Mouse (Mus musculus): ENCODE measurements at regions not wholly inside any gene's neighbourhood (a gene's known extent, or its start where the extent isn't known, plus 50 kb on each side); places are given as distances from the start of the nearest gene placed in this dataset.

DNA sequence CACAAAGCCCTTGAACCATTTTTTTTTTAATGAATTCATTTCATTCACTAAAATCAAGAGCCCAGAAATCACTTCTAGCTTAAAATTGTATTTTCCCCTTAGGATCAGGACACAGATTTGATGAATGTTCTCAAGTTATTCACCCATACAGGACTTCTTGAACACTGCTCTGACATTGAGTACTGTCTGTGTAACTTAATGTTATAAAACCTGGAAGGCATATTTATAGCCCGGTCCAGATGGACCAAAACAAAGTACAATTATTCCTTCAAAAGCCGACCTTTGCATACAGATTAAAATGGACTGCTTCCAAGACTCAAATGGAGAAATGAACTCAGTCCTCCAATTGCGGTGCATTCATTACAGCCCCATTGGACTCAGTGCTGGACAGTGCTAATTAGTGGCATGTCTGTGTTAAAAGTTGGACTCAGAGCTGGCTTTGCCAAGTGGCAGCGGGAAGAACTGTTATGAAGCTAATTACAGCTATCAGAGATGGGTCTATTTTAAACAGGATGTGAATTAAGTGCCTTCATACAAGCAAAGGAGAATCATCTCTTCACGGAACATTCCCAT lies 1499.2 kb upstream of the Slc10a2 start:
- WGBS: 69% methylated on average over 5 of the region's 5 CpGs
- no peaks in the 10 kb centered on the region for H3K27me3 ChIP-seq (ENCODE audit: control insufficient read depth, insufficient read depth, low read length)
- H3K4me2 ChIP-seq (ENCODE audit: low read depth, low read length): no peak overlapping the region
- ATAC-seq (ENCODE audit: insufficient read depth, low FRiP score): no peak
- H3K9me3 ChIP-seq (replicated peaks; ENCODE audit: control insufficient read depth, low read length): no peaks in the 10 kb centered on the region
- H3K9ac ChIP-seq (ENCODE audit: low read length): no peak overlapping the region
- no peaks in the 10 kb centered on the region for H3K4me1 ChIP-seq (ENCODE audit: control insufficient read depth, insufficient read depth, low read length)
- no peaks in the 10 kb centered on the region for H3K36me3 ChIP-seq (ENCODE audit: control insufficient read depth, insufficient read depth, low read length)
- no peak overlapping the region for H3K4me3 ChIP-seq (replicated peaks; ENCODE audit: low read length)
- no peak overlapping the region for H3K27ac ChIP-seq (ENCODE audit: low read length)

DNA sequence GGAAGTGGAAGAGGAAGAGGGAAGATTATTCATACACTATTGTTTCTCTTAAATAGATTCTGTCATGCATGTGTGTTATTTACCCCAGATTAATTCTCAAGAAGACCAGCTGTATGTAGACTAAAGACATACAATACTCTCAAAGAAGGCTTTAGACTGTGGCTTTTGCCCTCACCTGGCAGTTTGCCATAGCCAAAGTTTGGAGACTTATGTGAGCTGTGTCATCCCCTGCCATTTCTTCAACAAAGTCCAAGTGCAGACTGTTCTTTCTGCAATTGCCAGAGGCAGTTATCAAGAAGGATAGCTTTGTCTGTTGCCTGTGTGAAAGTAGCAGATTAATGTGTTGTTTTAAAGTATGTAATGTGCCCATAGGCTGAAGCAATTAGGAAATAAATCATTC lies 1485.0 kb upstream of the Slc10a2 start:
- Histone ChIP-seq H3K27ac (ENCODE audit: low read length) (no peak overlapping the region), H3K9me3 (replicated peaks; ENCODE audit: control insufficient read depth, low read length) (no peaks in the 10 kb centered on the region), H3K4me1 (ENCODE audit: control insufficient read depth, insufficient read depth, low read length) (no peaks in the 10 kb centered on the region), H3K9ac (ENCODE audit: low read length) (no peak overlapping the region), H3K36me3 (ENCODE audit: control insufficient read depth, insufficient read depth, low read length) (no peaks in the 10 kb centered on the region), H3K4me2 (ENCODE audit: low read depth, low read length) (no peak overlapping the region), H3K27me3 (ENCODE audit: control insufficient read depth, insufficient read depth, low read length) (no peaks in the 10 kb centered on the region), H3K4me3 (replicated peaks; ENCODE audit: low read length) (no peak overlapping the region)
- no peak for ATAC-seq (ENCODE audit: insufficient read depth, low FRiP score)

DNA sequence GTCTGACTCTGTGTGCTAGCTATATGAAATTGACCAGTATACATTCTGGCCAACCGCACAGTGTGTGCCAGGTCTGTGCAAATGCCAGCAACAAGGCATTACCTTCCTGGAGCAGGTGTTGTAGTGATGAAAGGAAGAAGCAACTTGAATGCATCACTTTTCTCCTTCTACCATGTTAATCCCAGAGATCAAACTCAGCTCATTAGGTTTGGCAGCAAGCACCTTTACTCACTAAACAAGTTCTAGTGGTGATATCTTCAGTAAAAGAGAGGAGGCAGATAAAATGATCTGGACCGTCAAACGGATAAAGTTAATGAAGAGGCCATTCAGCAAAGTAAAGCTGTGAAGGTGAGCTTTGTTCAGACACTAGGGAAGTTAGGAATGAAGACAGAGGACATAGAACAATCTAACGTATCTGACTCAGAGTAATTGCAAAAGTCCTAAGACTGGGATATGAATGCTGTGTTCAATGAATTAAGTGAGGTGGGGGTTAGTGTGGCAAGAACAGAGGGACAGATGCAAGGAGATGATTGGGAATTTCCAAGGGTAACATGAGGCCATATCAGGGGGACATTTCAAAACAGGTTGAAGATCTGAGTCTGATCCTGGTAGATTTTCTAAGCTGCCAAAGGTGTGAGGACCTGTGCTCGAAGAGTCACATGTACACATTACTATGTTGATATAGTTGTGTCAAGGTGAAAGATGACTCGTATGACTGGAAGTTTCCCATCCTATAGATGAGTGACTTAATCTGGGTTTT lies 1478.4 kb upstream of the Slc10a2 start:
- no peak overlapping the region for H3K4me2 ChIP-seq (ENCODE audit: low read depth, low read length)
- H3K4me3 ChIP-seq (replicated peaks; ENCODE audit: low read length): no peak overlapping the region
- no peaks in the 10 kb centered on the region for H3K9me3 ChIP-seq (replicated peaks; ENCODE audit: control insufficient read depth, low read length)
- no peaks in the 10 kb centered on the region for H3K27me3 ChIP-seq (ENCODE audit: control insufficient read depth, insufficient read depth, low read length)
- H3K36me3 ChIP-seq (ENCODE audit: control insufficient read depth, insufficient read depth, low read length): no peaks in the 10 kb centered on the region
- no peak for ATAC-seq (ENCODE audit: insufficient read depth, low FRiP score)
- H3K9ac ChIP-seq (ENCODE audit: low read length): no peak overlapping the region
- WGBS: 89% methylated on average over 6 of the region's 6 CpGs
- H3K27ac ChIP-seq (ENCODE audit: low read length): no peak overlapping the region
- H3K4me1 ChIP-seq (ENCODE audit: control insufficient read depth, insufficient read depth, low read length): no peaks in the 10 kb centered on the region

DNA sequence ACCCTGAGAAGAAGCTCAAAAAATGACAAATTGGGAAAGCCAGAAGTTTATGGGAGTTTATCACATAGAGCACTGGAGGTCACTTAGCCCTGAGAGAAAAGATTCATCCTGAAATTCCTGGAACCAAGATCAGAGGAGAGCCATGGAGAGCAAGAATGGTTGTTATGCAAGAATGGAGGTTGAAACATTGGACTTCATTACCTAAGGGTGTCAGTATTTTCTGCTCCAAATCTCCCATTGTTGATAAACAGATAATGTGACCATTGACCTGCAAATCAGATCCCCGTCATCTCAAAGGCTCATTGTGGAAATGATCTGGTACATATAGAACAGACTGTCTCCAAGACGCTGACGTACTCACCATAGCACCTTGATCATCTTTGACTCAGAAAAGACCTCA lies 1477.6 kb upstream of the Slc10a2 start:
- no peak for ATAC-seq (ENCODE audit: insufficient read depth, low FRiP score)
- Histone ChIP-seq H3K4me3 (replicated peaks; ENCODE audit: low read length) (no peak overlapping the region), H3K36me3 (ENCODE audit: control insufficient read depth, insufficient read depth, low read length) (no peaks in the 10 kb centered on the region), H3K9me3 (replicated peaks; ENCODE audit: control insufficient read depth, low read length) (no peaks in the 10 kb centered on the region), H3K4me2 (ENCODE audit: low read depth, low read length) (no peak overlapping the region), H3K27ac (ENCODE audit: low read length) (no peak overlapping the region), H3K27me3 (ENCODE audit: control insufficient read depth, insufficient read depth, low read length) (no peaks in the 10 kb centered on the region), H3K9ac (ENCODE audit: low read length) (no peak overlapping the region), H3K4me1 (ENCODE audit: control insufficient read depth, insufficient read depth, low read length) (no peaks in the 10 kb centered on the region)
- 93% methylated on average over 3 of the region's 3 CpGs for WGBS

DNA sequence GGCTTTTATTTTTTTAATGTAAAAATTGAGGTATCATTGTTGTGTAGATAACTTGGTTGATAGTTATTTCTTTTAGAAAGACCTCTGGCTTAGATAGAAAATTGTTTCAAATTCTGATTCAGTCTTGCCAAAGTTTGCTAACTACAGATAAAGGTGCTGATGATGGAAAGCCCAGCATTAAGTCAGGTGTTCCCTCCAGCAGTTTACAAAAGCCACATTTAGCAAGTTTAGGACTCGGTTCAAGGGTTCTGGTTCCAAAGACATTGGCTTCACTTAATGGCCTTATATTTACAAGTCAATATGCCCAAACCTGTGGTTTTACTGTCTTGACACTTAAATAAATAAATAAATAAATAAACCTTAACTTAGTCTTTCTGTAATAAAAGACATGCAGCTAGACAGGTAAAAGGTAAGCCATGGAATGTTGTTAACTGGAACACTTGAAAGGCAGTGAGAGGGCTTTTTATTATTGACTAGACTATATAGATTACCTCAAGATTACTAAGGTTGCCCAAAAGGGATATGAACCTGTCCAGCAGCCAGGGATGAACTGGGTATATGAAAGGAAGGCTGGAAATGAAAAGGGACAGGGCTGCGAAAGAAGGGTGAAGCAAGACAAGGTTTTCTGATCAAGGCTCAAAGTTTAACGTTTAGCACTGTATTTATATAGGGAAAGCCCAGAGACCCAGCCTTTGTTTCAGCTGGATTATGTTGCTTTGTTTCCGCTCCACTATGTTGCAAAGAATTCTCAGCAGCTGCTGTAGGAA lies 1472.9 kb upstream of the Slc10a2 start:
- 65% methylated on average over 4 of the region's 4 CpGs for WGBS
- H3K9me3 ChIP-seq (replicated peaks; ENCODE audit: control insufficient read depth, low read length): no peaks in the 10 kb centered on the region

DNA sequence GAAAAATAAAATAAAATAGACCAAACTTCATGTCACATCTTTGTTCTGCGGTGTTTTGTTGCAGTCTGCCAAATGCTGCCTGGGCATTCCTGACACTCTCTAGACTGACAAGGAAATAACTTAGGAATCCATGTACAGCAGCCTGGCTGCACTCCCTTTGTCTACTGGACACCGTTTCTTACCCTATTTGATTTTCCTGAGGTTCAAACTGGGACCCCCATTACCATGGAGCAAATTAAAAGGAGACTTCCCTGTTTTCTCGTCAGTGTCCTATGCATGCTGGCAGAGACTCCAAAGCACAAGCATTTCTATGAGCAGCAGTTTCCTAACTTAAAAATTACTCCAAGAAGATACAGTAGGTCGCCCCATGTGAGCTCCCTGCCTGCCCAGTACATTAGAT lies 1470.1 kb upstream of the Slc10a2 start:
- Histone ChIP-seq H3K4me1 (ENCODE audit: control insufficient read depth, insufficient read depth, low read length) (no peaks in the 10 kb centered on the region), H3K4me2 (ENCODE audit: low read depth, low read length) (no peak overlapping the region), H3K27me3 (ENCODE audit: control insufficient read depth, insufficient read depth, low read length) (no peaks in the 10 kb centered on the region), H3K9me3 (replicated peaks; ENCODE audit: control insufficient read depth, low read length) (no peaks in the 10 kb centered on the region), H3K4me3 (replicated peaks; ENCODE audit: low read length) (no peak overlapping the region), H3K36me3 (ENCODE audit: control insufficient read depth, insufficient read depth, low read length) (no peaks in the 10 kb centered on the region), H3K27ac (ENCODE audit: low read length) (no peak overlapping the region), H3K9ac (ENCODE audit: low read length) (no peak overlapping the region)
- 71% methylated on average over 4 of the region's 4 CpGs for WGBS
- no peak for ATAC-seq (ENCODE audit: insufficient read depth, low FRiP score)

More for the DNA sequence above, 1472.9 kb upstream of the Slc10a2 start:
- no peak overlapping the region for H3K4me3 ChIP-seq (replicated peaks; ENCODE audit: low read length)
- no peak overlapping the region for H3K4me2 ChIP-seq (ENCODE audit: low read depth, low read length)
- H3K4me1 ChIP-seq (ENCODE audit: control insufficient read depth, insufficient read depth, low read length): no peaks in the 10 kb centered on the region
- no peaks in the 10 kb centered on the region for H3K36me3 ChIP-seq (ENCODE audit: control insufficient read depth, insufficient read depth, low read length)
- ATAC-seq (ENCODE audit: insufficient read depth, low FRiP score): no peak
- no peaks in the 10 kb centered on the region for H3K27me3 ChIP-seq (ENCODE audit: control insufficient read depth, insufficient read depth, low read length)
- no peak overlapping the region for H3K9ac ChIP-seq (ENCODE audit: low read length)
- H3K27ac ChIP-seq (ENCODE audit: low read length): no peak overlapping the region

DNA sequence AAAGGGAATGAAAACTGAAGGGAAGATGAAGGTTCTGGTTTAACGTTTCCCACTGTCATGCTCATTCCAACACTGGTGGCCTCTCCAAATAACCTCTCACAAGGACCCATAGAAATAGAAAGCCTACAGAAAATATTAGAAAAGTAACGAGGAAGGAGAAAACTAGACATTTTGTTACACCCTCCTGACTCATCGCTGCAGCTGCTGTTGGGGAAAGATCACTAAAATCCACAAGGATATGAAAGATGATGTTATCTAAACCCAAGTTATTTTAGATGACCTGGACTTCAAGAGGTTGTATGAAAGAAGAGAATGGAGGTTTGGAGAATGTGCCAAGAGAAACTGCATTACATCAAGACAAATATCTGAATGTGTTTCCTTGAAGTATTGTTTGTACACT lies 1468.3 kb upstream of the Slc10a2 start:
- Histone ChIP-seq H3K4me2 (ENCODE audit: low read depth, low read length) (no peak overlapping the region), H3K27me3 (ENCODE audit: control insufficient read depth, insufficient read depth, low read length) (no peaks in the 10 kb centered on the region), H3K27ac (ENCODE audit: low read length) (no peak overlapping the region), H3K9me3 (replicated peaks; ENCODE audit: control insufficient read depth, low read length) (no peaks in the 10 kb centered on the region), H3K9ac (ENCODE audit: low read length) (no peak overlapping the region), H3K4me1 (ENCODE audit: control insufficient read depth, insufficient read depth, low read length) (no peaks in the 10 kb centered on the region), H3K36me3 (ENCODE audit: control insufficient read depth, insufficient read depth, low read length) (no peaks in the 10 kb centered on the region), H3K4me3 (replicated peaks; ENCODE audit: low read length) (no peak overlapping the region)
- WGBS: 82% methylated on average over 3 of the region's 3 CpGs
- no peak for ATAC-seq (ENCODE audit: insufficient read depth, low FRiP score)

DNA sequence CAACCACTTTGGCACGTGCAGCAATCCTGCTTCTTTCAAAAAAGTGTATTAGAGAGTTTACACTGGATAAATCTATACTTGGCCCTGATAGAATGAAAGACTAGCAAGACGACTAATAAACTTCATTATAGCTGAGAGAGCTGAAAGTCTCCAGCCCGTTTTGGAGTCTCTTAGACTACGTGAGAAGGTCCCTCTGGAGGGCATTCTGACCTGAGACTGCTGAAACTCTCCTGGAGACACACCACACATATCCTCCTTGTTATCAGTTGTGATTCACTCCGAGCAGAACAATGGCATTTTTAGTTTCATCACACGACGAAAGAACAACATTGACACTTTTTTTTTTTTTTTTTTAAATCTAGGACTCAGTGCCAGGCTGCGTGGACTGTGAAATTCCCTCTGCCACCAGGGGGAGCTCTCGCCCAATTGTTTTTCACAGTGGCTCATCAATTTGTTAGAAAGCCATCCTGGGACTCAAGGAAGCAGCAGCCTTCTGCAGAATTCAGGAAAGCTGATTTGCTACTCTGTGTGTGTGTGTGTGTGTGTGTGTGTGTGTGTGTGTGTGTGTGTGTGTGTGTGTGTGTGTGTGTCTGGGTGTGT lies 1467.0 kb upstream of the Slc10a2 start:
- no peak overlapping the region for H3K9ac ChIP-seq (ENCODE audit: low read length)
- H3K4me2 ChIP-seq (ENCODE audit: low read depth, low read length): 0 out of 2 replicates have a peak overlapping the region, but pooled peaks have one; percentile 7
- H3K36me3 ChIP-seq (ENCODE audit: control insufficient read depth, insufficient read depth, low read length): no peaks in the 10 kb centered on the region
- no peak for ATAC-seq (ENCODE audit: insufficient read depth, low FRiP score)
- no peaks in the 10 kb centered on the region for H3K27me3 ChIP-seq (ENCODE audit: control insufficient read depth, insufficient read depth, low read length)
- WGBS: 15% methylated on average over 9 of the region's 9 CpGs
- H3K9me3 ChIP-seq (replicated peaks; ENCODE audit: control insufficient read depth, low read length): no peaks in the 10 kb centered on the region
- no peak overlapping the region for H3K27ac ChIP-seq (ENCODE audit: low read length)
- H3K4me3 ChIP-seq (replicated peaks; ENCODE audit: low read length): no peak overlapping the region
- H3K4me1 ChIP-seq (ENCODE audit: control insufficient read depth, insufficient read depth, low read length): no peaks in the 10 kb centered on the region

DNA sequence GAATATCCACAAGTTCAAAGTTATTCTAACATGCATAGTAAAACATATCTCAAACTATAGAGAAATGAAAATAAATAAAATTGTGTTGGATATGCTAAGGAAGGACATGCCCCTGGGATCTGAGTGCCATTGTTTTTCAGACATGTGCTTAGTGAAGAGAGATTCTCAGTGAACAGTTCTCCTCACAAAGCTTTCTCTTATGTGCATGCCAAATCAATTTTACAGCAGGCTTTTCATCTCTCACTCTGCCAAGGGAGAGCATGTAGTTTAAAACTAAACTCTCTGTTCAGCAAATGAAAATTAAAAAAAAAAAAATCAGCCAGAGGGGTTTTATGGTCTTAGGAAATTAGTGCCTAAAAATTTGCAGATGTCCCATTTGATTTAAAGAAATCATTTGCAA lies 1445.8 kb upstream of the Slc10a2 start:
- H3K27me3 ChIP-seq (ENCODE audit: control insufficient read depth, insufficient read depth, low read length): no peaks in the 10 kb centered on the region
- H3K9me3 ChIP-seq (replicated peaks; ENCODE audit: control insufficient read depth, low read length): no peaks in the 10 kb centered on the region
- H3K27ac ChIP-seq (ENCODE audit: low read length): no peak overlapping the region
- no peaks in the 10 kb centered on the region for H3K36me3 ChIP-seq (ENCODE audit: control insufficient read depth, insufficient read depth, low read length)
- no peak overlapping the region for H3K4me2 ChIP-seq (ENCODE audit: low read depth, low read length)
- no peak overlapping the region for H3K9ac ChIP-seq (ENCODE audit: low read length)
- ATAC-seq (ENCODE audit: insufficient read depth, low FRiP score): no peak
- no peaks in the 10 kb centered on the region for H3K4me1 ChIP-seq (ENCODE audit: control insufficient read depth, insufficient read depth, low read length)
- H3K4me3 ChIP-seq (replicated peaks; ENCODE audit: low read length): no peak overlapping the region
